Mouse (Mus musculus): ENCODE results near the gene Rrnad1. TPM values are rescaled to one million over a fixed set of nuclear protein-coding genes. Genes with fewer than 3 reads are reported as not detected.

Rrnad1 gene
- total and polyA plus RNA-seq, 3 experiments, result 10.9 to 21.1 TPM; not detected in 1

DNA sequence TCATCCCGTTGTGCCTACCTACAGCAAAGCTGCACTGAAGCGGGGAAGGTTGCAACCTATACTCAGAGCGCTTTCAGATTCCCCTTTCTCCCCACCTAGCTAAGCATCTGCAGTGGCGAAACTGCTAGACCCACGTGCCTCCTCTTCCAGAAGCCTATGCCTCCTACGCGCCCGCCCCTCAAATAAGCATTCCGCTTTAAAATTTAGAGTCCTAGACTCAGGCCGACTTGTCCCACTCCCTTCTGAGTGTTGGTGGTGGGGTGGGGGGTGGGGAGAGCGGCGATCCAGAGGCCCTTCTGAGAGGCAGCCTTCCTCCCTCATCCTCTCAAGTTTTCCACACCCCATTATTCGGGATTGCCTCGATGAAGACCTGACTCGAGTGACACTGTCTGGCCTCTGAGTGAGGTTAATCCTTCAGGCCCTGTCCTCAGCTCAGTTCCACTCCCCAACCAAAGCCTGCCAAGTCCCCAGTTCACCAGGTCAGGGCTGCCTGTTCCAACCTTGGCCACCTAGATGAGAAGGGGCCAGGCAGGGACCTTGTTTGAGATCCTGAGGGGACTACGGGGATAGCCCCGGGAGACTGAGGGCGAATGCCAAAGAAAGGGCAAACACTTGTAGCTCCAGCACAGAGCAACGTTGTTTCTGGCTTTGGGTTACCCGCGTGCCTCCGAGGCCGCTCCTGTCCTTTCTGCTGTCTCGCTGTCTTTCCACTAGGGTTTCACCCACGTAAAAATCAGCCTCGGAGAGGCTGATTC lies 16.7 kb upstream of the Rrnad1 start:
- Histone ChIP-seq H3K4me3 (ENCODE audit: control insufficient read depth in 1 of 2, insufficient read depth in 1 of 2, low read depth in 2 of 2, low read length in 2 of 2) (no peak overlapping the region), H3K4me1 (ENCODE audit: control insufficient read depth in 1 of 2, insufficient read depth in 2 of 2, low read length in 2 of 2) (no peaks in the 10 kb centered on the region), H3K27me3 (ENCODE audit: control insufficient read depth in 1 of 2, insufficient read depth in 2 of 2, low read length in 2 of 2) (no peaks in the 10 kb centered on the region), H3K27ac (ENCODE audit: control insufficient read depth, low read depth, low read length) (no peak overlapping the region), H3K9me3 (replicated peaks; ENCODE audit: insufficient read depth, low read length) (no peaks in the 10 kb centered on the region), H3K79me2 (ENCODE audit: control insufficient read depth, insufficient read depth, low read length, poor library complexity) (no peaks in the 10 kb centered on the region), H3K36me3 (ENCODE audit: control insufficient read depth in 1 of 2, insufficient read depth in 2 of 2, low read length in 2 of 2) (peaks cover 0 to 3% of the 10 kb centered on the region in 2 experiments; a peak in 2 of 4 replicates), H3K9ac (ENCODE audit: control insufficient read depth, low read depth, low read length, poor library complexity, severe bottlenecking) (no peak overlapping the region)
- no peak for DNase-seq (ENCODE audit: low read depth, low spot score)
- TF ChIP-seq MAZ (IDR thresholded peaks at IDR 0.05; ENCODE audit: low read depth, low read length) (no peak), ZNF384 (IDR thresholded peaks at IDR 0.05; ENCODE audit: low read depth, low read length) (no peak), TBP (IDR thresholded peaks at IDR 0.05; ENCODE audit: low read depth, low read length) (no peak), ZC3H11A (IDR thresholded peaks at IDR 0.05; ENCODE audit: low read depth, low read length) (no peak), TCF12 (IDR thresholded peaks at IDR 0.05; ENCODE audit: low read depth, low read length) (no peak), GATA1 (IDR thresholded peaks at IDR 0.05; ENCODE audit: low read depth, low read length) (no peak), EP300 (IDR thresholded peaks at IDR 0.05; ENCODE audit: low read depth in 1 of 2, low read length in 2 of 2) (no peak)

DNA sequence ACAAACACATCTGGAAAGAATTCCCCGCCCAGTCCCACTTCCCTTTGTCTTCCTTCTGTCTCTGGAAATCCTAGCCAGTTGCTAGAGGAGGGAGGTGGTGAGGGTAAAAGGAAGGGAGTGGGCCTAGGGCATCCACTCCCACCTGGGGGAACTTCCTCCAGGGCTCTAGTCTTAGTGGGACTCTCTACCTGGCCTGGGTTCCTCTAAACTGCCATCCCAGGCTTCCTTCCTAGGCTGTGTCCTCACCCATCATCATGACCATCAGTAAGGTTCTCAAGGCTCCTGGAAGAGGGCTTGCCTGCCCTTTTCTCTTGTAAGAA lies 16.0 kb upstream of the Rrnad1 start:
- no peak overlapping the region for H3K4me3 ChIP-seq (ENCODE audit: control insufficient read depth in 1 of 2, insufficient read depth in 1 of 2, low read depth in 2 of 2, low read length in 2 of 2)
- H3K9ac ChIP-seq (ENCODE audit: control insufficient read depth, low read depth, low read length, poor library complexity, severe bottlenecking), result no peak overlapping the region
- TF ChIP-seq MYB (IDR thresholded peaks at IDR 0.05; ENCODE audit: low read depth, low read length) (no peak), POLR2A (IDR thresholded peaks at IDR 0.05; ENCODE audit: control insufficient read depth in 1 of 2, insufficient read depth in 1 of 2, low read depth in 1 of 2, low read length in 2 of 2, poor library complexity in 1 of 2) (no peak), CTCF (IDR thresholded peaks at IDR 0.05 in 2 of 3, conservative IDR thresholded peaks at IDR 0.05 in 1 of 3; ENCODE audit: control insufficient read depth in 1 of 3, insufficient read depth in 1 of 3, low read depth in 2 of 3, low read length in 3 of 3, poor library complexity in 1 of 3, severe bottlenecking in 1 of 3) (no peak), ZMIZ1 (IDR thresholded peaks at IDR 0.05; ENCODE audit: low read depth, low read length) (no peak), POLR2AphosphoS5 (IDR thresholded peaks at IDR 0.05; ENCODE audit: borderline replicate concordance, low read depth, low read length) (no peak)
- H3K9me3 ChIP-seq (replicated peaks; ENCODE audit: insufficient read depth, low read length), result no peaks in the 10 kb centered on the region
- peaks cover 0 to 9% of the 10 kb centered on the region in 2 experiments; a peak in 2 of 4 replicates for H3K36me3 ChIP-seq (ENCODE audit: control insufficient read depth in 1 of 2, insufficient read depth in 2 of 2, low read length in 2 of 2)
- no peaks in the 10 kb centered on the region for H3K27me3 ChIP-seq (ENCODE audit: control insufficient read depth in 1 of 2, insufficient read depth in 2 of 2, low read length in 2 of 2)
- H3K4me1 ChIP-seq (ENCODE audit: control insufficient read depth in 1 of 2, insufficient read depth in 2 of 2, low read length in 2 of 2), result no peaks in the 10 kb centered on the region
- no peak for DNase-seq (ENCODE audit: low read depth, low spot score)
- H3K27ac ChIP-seq (ENCODE audit: control insufficient read depth, low read depth, low read length), result no peak overlapping the region
- no peaks in the 10 kb centered on the region for H3K79me2 ChIP-seq (ENCODE audit: control insufficient read depth, insufficient read depth, low read length, poor library complexity)

DNA sequence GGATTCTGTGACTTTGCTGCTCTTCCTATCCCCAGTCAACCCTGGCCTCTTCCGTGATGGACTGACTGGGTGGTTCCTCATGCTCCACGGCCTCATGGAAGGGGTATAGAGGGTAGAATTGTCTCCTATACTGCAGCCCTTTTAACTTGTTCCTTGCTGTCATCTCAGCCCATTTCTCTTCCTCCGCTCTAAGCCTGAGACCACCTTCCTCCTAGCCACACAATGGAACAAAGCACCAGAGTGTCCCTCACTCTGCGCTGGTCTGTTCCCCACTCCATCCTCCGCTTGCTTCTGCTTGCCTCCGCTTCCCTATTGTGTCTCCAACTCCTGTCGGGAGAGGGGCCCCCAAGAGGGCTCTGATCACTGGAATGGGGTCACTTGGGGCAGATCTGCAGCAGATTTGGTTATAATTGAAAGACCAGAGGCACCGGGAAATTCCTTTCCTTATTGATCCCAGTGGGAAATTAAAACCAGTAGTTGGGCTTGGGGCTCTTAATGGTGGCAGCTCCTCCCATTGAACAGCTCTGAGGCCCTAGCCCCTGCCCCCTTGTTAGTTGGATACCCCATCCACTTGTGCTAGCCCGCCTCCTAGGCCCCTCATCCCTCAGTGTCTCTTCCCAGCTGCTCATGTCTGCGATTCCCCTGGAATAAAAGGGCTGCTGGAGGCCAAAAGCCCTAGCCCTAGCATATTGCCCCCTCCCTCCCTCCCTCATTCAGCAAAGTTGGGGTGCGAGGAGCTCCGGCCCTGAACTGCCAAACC lies 15.4 kb upstream of the Rrnad1 start:
- no peaks in the 10 kb centered on the region for H3K27me3 ChIP-seq (ENCODE audit: control insufficient read depth in 1 of 2, insufficient read depth in 2 of 2, low read length in 2 of 2)
- H3K4me1 ChIP-seq (ENCODE audit: control insufficient read depth in 1 of 2, insufficient read depth in 2 of 2, low read length in 2 of 2), result no peaks in the 10 kb centered on the region
- TF ChIP-seq NELFE (IDR thresholded peaks at IDR 0.05; ENCODE audit: low read depth, low read length) (no peak), POLR2A (IDR thresholded peaks at IDR 0.05; ENCODE audit: control insufficient read depth in 1 of 2, insufficient read depth in 1 of 2, low read depth in 1 of 2, low read length in 2 of 2, poor library complexity in 1 of 2) (0 out of 4 replicates have a peak, but pooled peaks of 1 of the 2 experiments have one; percentile 7), CTCF (IDR thresholded peaks at IDR 0.05 in 2 of 3, conservative IDR thresholded peaks at IDR 0.05 in 1 of 3; ENCODE audit: control insufficient read depth in 1 of 3, insufficient read depth in 1 of 3, low read depth in 2 of 3, low read length in 3 of 3, poor library complexity in 1 of 3, severe bottlenecking in 1 of 3) (no peak)
- H3K27ac ChIP-seq (ENCODE audit: control insufficient read depth, low read depth, low read length), result no peak overlapping the region
- H3K79me2 ChIP-seq (ENCODE audit: control insufficient read depth, insufficient read depth, low read length, poor library complexity), result no peaks in the 10 kb centered on the region
- H3K9me3 ChIP-seq (replicated peaks; ENCODE audit: insufficient read depth, low read length), result no peaks in the 10 kb centered on the region
- DNase-seq (ENCODE audit: low read depth, low spot score), result no peak
- H3K4me3 ChIP-seq (ENCODE audit: control insufficient read depth in 1 of 2, insufficient read depth in 1 of 2, low read depth in 2 of 2, low read length in 2 of 2), result no peak overlapping the region
- H3K9ac ChIP-seq (ENCODE audit: control insufficient read depth, low read depth, low read length, poor library complexity, severe bottlenecking), result no peak overlapping the region
- peaks cover 0 to 11% of the 10 kb centered on the region in 2 experiments; a peak in 2 of 4 replicates for H3K36me3 ChIP-seq (ENCODE audit: control insufficient read depth in 1 of 2, insufficient read depth in 2 of 2, low read length in 2 of 2)
